Mouse (Mus musculus) kidney, embryonic 16.5 days (tissue): Measurements from ENCODE around the gene Gdpd5. TPM values are rescaled to one million over a fixed set of nuclear protein-coding genes. Genes with fewer than 3 reads are reported as not detected.

Source experiments
- ATAC-seq: fragments of 200-750 bp; cut with Nextera tagmentation; 2 replicates; pipeline ENCODE4 v1.8.0; 2017; ENCODE audit warnings: moderate TSS enrichment; ENCODE audit not compliant: low FRiP score, low TSS enrichment
- H3K27ac ChIP-seq: fragments of 300-500 bp; sonication (generic); 2 replicates; pipeline ENCODE4 v1.5.1; 2014; ENCODE audit warnings: low read length
- H3K27me3 ChIP-seq: fragments of 300-500 bp; sonication (generic); 2 replicates; pipeline ENCODE4 v1.6.1; 2014; ENCODE audit warnings: low read length, control low read depth, mixed read lengths; ENCODE audit not compliant: insufficient read depth
- H3K36me3 ChIP-seq: fragments of 300-500 bp; sonication (generic); 2 replicates; pipeline ENCODE4 v1.6.1; 2014; ENCODE audit warnings: low read length, control low read depth, mixed read lengths; ENCODE audit not compliant: insufficient read depth
- H3K4me1 ChIP-seq: fragments of 300-500 bp; sonication (generic); 2 replicates; pipeline ENCODE4 v1.6.1; 2014; ENCODE audit warnings: low read length, control low read depth, mixed read lengths; ENCODE audit not compliant: insufficient read depth
- H3K4me2 ChIP-seq: fragments of 300-500 bp; sonication (generic); replicated peaks from 2 replicates; pipeline ENCODE4 v1.6.1; 2014; ENCODE audit warnings: low read depth, low read length
- H3K4me3 ChIP-seq: fragments of 300-500 bp; sonication (generic); 2 replicates; pipeline ENCODE4 v1.5.1; 2014; ENCODE audit warnings: mild to moderate bottlenecking, low read length
- H3K9ac ChIP-seq: fragments of 300-500 bp; sonication (generic); replicated peaks from 2 replicates; pipeline ENCODE4 v1.6.1; 2014; ENCODE audit warnings: low read length
- H3K9me3 ChIP-seq: fragments of 300-500 bp; sonication (generic); 2 replicates; pipeline ENCODE4 v1.6.1; 2016; ENCODE audit warnings: low read length, control low read depth
- WGBS: fragments of 180-500 bp; shearing (Covaris S2); extraction: QIAGEN DNeasy Blood & Tissue Kit; methylation state at CpG from one replicate; pipeline ENCODE4 v1.1.7; 2014; 5-methylcytosine and 5-hydroxymethylcytosine counted together
- polyA plus RNA-seq: library from polyadenylated mRNA; unstranded; fragments of >200 nt; fragmentation: Nextera tagmentation; extraction: Ambion mirVana; gene quantifications from 2 replicates; pipeline ENCODE4 v1.2.1, GENCODE M21; 2015

Gdpd5 gene
- polyA plus RNA-seq, 1 experiment from 2014 or later, result 20.5 TPM

- Histone ChIP-seq H3K36me3 (peaks cover 28% of the 10 kb centered on the region), H3K27ac (peak overlapping the region; percentile 98), H3K4me3 (peak overlapping the region; percentile 87), H3K4me1 (peaks cover 69% of the 10 kb centered on the region), H3K4me2 (peak overlapping the region; percentile 94), H3K9me3 (no peaks in the 10 kb centered on the region), H3K27me3 (no peaks in the 10 kb centered on the region), H3K9ac (peak overlapping the region; percentile 98)
- under 1% methylated on average over 18 of the region's 18 CpGs for WGBS
- ATAC-seq, result 0 out of 2 replicates have a peak, but pooled peaks have one; percentile 7
These were observed 29.3 kb upstream of the Gdpd5 start for GRCm38 (mm10) chr7:99351802-99352517.

GRCm38 (mm10) chr7:99352526-99353400 is 28.5 kb upstream of the Gdpd5 start, which contains the start of gene Serpinh1:
TSS of gene Serpinh1 (minus strand) at chr7:99353239.
- peak within 1 kb of the TSS; percentile 87 for H3K4me3 ChIP-seq
- H3K36me3 ChIP-seq, result peaks cover 19% of the 10 kb centered on the region
- peak within 1 kb of the TSS; percentile 98 for H3K9ac ChIP-seq
- no peaks in the 10 kb centered on the region for H3K9me3 ChIP-seq
- under 1% methylated on average over 35 of the region's 35 CpGs for WGBS
- no peaks in the 10 kb centered on the region for H3K27me3 ChIP-seq
- H3K27ac ChIP-seq, result peak within 1 kb of the TSS; percentile 98
- peak; percentile 89 for ATAC-seq
- peak within 1 kb of the TSS; percentile 94 for H3K4me2 ChIP-seq
- peaks cover 73% of the 10 kb centered on the region for H3K4me1 ChIP-seq

GRCm38 (mm10) chr7:99355731-99356131 is 25.5 kb upstream of the Gdpd5 start:
- 7% methylated on average over 7 of the region's 7 CpGs for WGBS
- 0 out of 2 replicates have a peak, but pooled peaks cover 2% of the 10 kb centered on the region for H3K36me3 ChIP-seq
- peak overlapping the region; percentile 99 for H3K27ac ChIP-seq
- peak overlapping the region; percentile 57 for H3K9ac ChIP-seq
- no peaks in the 10 kb centered on the region for H3K27me3 ChIP-seq
- peaks cover 59% of the 10 kb centered on the region for H3K4me1 ChIP-seq
- peak overlapping the region; percentile 46 for H3K4me2 ChIP-seq
- 0 out of 2 replicates have a peak, but pooled peaks have one; percentile 2 for ATAC-seq
- H3K4me3 ChIP-seq, result peak overlapping the region; percentile 26
- no peaks in the 10 kb centered on the region for H3K9me3 ChIP-seq

GRCm38 (mm10) chr7:99356244-99356930 is 24.8 kb upstream of the Gdpd5 start:
- peak overlapping the region; percentile 57 for H3K9ac ChIP-seq
- peak overlapping the region; percentile 99 for H3K27ac ChIP-seq
- peak overlapping the region; percentile 26 for H3K4me3 ChIP-seq
- peak overlapping the region; percentile 46 for H3K4me2 ChIP-seq
- WGBS, result 28% methylated on average over 9 of the region's 9 CpGs
- no peaks in the 10 kb centered on the region for H3K27me3 ChIP-seq
- no peaks in the 10 kb centered on the region for H3K36me3 ChIP-seq
- H3K9me3 ChIP-seq, result no peaks in the 10 kb centered on the region
- no peak for ATAC-seq
- H3K4me1 ChIP-seq, result peaks cover 60% of the 10 kb centered on the region

- Histone ChIP-seq H3K4me1 (peaks cover 60% of the 10 kb centered on the region), H3K36me3 (no peaks in the 10 kb centered on the region), H3K4me3 (no peak overlapping the region), H3K9ac (0 out of 2 replicates have a peak overlapping the region, but pooled peaks have one; percentile 19), H3K4me2 (no peak overlapping the region), H3K9me3 (no peaks in the 10 kb centered on the region), H3K27ac (peak overlapping the region; percentile 99), H3K27me3 (no peaks in the 10 kb centered on the region)
- 36% methylated on average over 7 of the region's 7 CpGs for WGBS
- no peak for ATAC-seq
These were observed 24.0 kb upstream of the Gdpd5 start for GRCm38 (mm10) chr7:99357201-99357600.

GRCm38 (mm10) chr7:99358371-99358770 is 22.8 kb upstream of the Gdpd5 start:
- no peak overlapping the region for H3K9ac ChIP-seq
- no peaks in the 10 kb centered on the region for H3K27me3 ChIP-seq
- no peak overlapping the region for H3K4me3 ChIP-seq
- WGBS, result 88% methylated on average over 8 of the region's 8 CpGs
- no peaks in the 10 kb centered on the region for H3K36me3 ChIP-seq
- H3K27ac ChIP-seq, result no peak overlapping the region
- no peaks in the 10 kb centered on the region for H3K9me3 ChIP-seq
- no peak overlapping the region for H3K4me2 ChIP-seq
- ATAC-seq, result no peak
- peaks cover 57% of the 10 kb centered on the region for H3K4me1 ChIP-seq

GRCm38 (mm10) chr7:99360021-99360802 is 21.0 kb upstream of the Gdpd5 start:
- H3K4me2 ChIP-seq, result peak overlapping the region; percentile 22; the same call in 1 of the 2 replicates
- no peaks in the 10 kb centered on the region for H3K36me3 ChIP-seq
- H3K4me1 ChIP-seq, result peaks cover 43% of the 10 kb centered on the region
- peak; percentile 99 for ATAC-seq
- H3K9ac ChIP-seq, result peak overlapping the region; percentile 63
- no peak overlapping the region for H3K4me3 ChIP-seq
- no peaks in the 10 kb centered on the region for H3K9me3 ChIP-seq
- WGBS, result 8% methylated on average over 10 of the region's 10 CpGs
- H3K27me3 ChIP-seq, result no peaks in the 10 kb centered on the region
- H3K27ac ChIP-seq, result peak overlapping the region; percentile 99

GRCm38 (mm10) chr7:99360803-99361414 is 20.3 kb upstream of the Gdpd5 start:
- Histone ChIP-seq H3K4me3 (no peak overlapping the region), H3K36me3 (no peaks in the 10 kb centered on the region), H3K27me3 (no peaks in the 10 kb centered on the region), H3K9me3 (no peaks in the 10 kb centered on the region), H3K27ac (peak overlapping the region; percentile 99), H3K9ac (peak overlapping the region; percentile 63), H3K4me1 (peaks cover 37% of the 10 kb centered on the region), H3K4me2 (peak overlapping the region; percentile 22; the same call in 1 of the 2 replicates)
- WGBS, result 14% methylated on average over 8 of the region's 8 CpGs
- ATAC-seq, result no peak
